Mouse (Mus musculus): ENCODE results near the gene Aloxe3.

Gene Aloxe3

DNA sequence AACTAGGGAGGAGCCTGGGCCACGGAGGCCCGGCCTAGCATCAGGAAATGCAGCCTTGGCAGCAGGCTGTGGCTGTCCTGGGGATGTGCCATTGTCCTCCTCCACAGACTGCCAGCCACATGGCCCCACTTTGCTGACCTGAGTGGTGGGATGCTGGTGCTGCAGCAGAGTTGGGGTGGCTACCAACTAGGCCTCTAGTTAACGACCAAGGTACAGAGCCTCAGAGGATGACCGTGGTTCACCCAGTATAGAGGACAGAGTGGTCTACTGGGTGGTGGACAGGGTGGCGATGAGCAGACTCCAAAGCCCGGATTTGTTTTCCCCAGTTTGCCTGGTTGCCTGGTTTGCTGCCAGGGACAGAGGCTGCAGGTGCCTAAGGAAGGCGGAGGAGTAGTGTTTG lies 49.0 kb downstream of the Aloxe3 start:
- no peak for DNase-seq (ENCODE audit: low read depth, low spot score)

DNA sequence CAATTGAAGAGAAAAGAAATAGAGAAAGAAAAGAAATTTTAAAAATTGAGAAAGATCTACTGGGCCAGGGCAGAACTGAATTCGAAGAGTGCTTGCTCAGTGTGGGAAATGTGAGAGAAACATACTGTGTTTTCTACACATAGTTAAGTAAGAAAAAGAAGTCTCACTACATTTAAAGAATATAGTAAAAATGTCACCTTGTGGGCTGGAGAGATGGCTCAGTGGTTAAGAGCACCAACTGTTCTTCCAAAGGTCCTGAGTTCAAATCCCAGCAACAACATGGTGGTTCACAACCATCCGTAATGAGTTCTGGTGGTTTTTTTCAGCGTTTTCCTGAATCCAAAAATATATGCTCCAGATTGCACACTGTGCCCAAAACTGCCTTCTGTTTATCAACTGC lies 52.8 kb downstream of the Aloxe3 start:
- no peak for DNase-seq (ENCODE audit: low read depth, low spot score)

DNA sequence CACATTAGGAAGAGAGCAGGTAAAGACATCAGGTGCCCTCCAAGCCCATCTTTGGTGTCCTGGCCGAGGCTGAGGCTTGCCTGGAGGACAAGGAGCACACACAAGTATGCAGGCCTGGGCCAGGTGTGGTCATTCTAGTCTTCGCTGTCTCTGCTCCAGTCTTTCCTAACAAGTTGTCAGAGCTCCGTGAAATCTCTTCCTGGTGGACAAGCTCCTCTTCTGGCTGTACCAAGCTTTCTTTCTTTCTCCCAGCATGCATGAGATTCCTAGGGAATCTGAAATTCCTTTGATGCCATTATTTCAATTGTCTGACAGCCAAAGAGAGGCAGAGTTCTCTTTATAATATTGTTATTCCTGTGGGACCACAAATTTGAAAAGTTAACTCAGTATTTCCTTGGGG lies 53.8 kb downstream of the Aloxe3 start:
- DNase-seq (ENCODE audit: low read depth, low spot score), result no peak

DNA sequence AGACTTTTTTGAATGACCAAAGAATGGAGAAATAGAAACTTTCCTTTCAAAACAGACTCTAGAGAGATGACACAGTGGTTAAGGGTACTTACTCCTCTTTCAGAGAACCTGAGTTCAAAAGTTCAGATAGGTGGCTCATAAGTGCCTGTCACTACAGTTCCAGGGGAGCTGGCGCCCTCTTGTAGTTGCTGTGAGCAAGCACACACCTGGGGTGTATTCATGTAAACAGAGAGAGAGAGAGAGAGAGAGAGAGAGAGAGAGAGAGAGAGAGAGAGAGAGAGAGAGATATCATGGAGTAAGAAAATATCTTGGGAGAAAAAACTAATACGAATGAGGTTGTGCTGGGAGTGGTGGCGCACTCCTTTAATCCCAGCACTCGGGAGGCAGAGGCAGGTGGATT lies 54.4 kb downstream of the Aloxe3 start:
- no peak for DNase-seq (ENCODE audit: low read depth, low spot score)

DNA sequence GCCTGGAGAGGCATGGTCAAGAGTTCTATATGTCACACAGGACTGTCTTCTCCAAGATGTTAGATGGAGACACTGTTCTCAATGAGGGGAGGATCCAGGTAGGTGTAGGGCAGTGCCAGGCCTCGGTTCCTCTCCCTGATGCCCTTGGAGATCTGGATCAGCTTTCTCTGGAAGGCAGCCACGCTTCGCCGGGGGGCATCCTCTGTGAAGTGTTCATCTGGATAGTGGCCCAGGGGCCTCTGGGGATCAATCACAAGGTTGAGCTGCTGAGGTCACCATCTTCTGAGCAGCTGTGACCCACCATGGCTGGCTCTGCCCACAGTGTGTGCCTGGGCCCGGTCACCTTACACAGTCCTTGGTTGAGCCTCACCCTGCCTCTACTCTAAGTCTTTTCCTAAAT lies 59.3 kb downstream of the Aloxe3 start:
- DNase-seq (ENCODE audit: low read depth, low spot score), result no peak

DNA sequence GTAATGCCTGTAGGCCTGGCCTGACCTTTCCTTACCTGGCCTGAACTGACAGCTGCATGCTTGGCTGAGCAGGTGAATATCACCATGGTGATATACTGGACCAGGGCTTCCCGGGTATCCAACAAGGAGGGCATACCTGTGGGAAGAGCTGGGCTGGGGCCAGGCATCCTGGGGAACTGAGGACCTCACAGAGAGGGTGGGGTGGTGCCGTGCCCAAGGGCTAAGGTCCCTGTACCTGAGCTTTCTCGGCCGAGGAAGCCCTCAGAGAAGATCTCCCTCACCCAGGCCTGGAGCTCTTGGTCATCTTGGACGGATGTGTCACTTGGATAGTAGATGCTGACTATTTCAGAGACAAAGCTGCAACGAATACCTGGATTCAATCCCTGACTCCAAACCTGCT lies 60.2 kb downstream of the Aloxe3 start:
- no peak for DNase-seq (ENCODE audit: low read depth, low spot score)

DNA sequence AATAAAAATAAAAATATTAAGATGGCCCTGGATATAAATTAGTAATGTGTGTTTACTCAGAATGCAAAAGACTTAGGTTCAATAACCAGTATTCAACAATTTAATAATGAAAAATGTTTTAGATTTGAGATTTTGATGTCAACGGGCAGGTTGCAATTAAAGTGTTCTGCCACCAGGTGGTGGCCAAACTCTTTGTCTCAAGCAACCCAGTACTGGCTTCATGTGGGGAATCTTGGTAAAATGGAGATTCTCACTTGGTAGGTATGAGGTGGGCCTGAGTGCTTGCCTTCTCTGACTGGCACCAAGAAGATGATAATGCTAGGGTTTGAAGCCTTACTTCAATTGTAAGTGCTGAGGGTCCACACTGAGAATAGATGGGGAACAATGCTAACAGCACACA lies 67.1 kb downstream of the Aloxe3 start:
- peak; percentile 51 for DNase-seq (ENCODE audit: low read depth, low spot score)

- peak; percentile 18 for DNase-seq (ENCODE audit: low read depth, low spot score)
Measured at GRCm38 (mm10) chr11:69196766-69197165, 71.1 kb downstream of the Aloxe3 start.

DNA sequence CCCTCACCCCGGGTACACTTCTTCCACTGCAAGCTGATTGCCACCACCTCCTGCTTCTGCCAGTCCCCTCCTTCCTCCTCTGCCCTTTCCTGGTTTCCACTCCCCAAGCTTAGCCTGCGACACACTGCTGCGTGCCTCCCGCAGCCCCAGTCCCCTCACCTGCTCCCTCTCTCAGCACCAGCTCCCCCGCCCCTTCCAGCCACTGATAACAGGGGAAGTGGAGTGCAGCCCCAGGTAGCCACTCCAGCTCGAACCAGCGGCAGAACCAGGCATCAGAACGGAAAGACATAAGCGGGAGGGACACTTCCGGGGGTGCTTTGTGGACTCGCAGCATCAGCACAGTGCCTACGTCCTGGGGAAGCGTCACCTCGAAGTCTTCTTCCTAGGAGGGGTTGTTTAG lies 71.5 kb downstream of the Aloxe3 start:
- DNase-seq (ENCODE audit: low read depth, low spot score), result peak; percentile 58

DNA sequence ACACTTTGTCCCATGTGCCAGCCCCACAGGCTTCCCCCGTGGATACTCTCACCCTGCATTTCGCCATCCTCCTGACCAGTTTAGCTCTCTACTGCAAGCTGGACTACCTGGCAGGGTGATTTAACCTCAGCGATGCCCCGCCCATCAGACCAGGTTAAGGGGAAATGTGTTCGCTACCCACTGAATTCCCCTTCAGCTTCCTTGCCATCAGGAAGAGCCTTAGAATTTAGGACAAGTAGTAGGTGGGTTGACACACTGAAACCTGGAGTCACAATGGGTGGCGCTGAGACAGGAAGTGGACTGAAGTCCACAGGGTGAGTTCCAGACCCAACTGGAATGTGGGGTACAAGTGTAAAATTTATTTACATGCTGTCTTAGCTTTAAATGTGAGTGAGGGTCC lies 72.0 kb downstream of the Aloxe3 start, which contains the start of gene Alox8:
Gene Alox8 (minus strand): TSS at position 101 of the 400 bp plus-strand sequence.
- no peak for DNase-seq (ENCODE audit: low read depth, low spot score)

Measured in CD4-positive helper T cell, adult 2 months (primary cell).